Mouse (Mus musculus) heart, embryonic 11.5 days (tissue): ENCODE results near the gene Fli1. TPM values are rescaled to one million over a fixed set of nuclear protein-coding genes. Genes with fewer than 3 reads are reported as not detected.

Experiments
- ATAC-seq: fragments of 200-750 bp; cut with Nextera tagmentation; replicated peaks from 2 replicates; pipeline ENCODE4 v1.8.0; 2017; ENCODE audit warnings: moderate library complexity; ENCODE audit not compliant: insufficient number of reproducible peaks, low FRiP score, low TSS enrichment
- H3K27ac ChIP-seq: fragments of 300-500 bp; sonication (generic); 2 replicates; pipeline ENCODE4 v1.5.1; 2014; ENCODE audit warnings: mild to moderate bottlenecking, low read depth, low read length
- H3K27me3 ChIP-seq: fragments of 300-500 bp; sonication (generic); 2 replicates; pipeline ENCODE4 v1.6.1; 2014; ENCODE audit warnings: mild to moderate bottlenecking, low read length, mixed read lengths; ENCODE audit not compliant: control insufficient read depth, insufficient read depth
- H3K36me3 ChIP-seq: fragments of 300-500 bp; sonication (generic); 2 replicates; pipeline ENCODE4 v1.6.1; 2014; ENCODE audit warnings: mild to moderate bottlenecking, low read length, moderate library complexity, mixed read lengths; ENCODE audit not compliant: control insufficient read depth, insufficient read depth
- H3K4me1 ChIP-seq: fragments of 300-500 bp; sonication (generic); 2 replicates; pipeline ENCODE4 v1.6.1; 2014; ENCODE audit warnings: low read length; ENCODE audit not compliant: control insufficient read depth, insufficient read depth
- H3K4me2 ChIP-seq: fragments of 300-500 bp; sonication (generic); 2 replicates; pipeline ENCODE4 v1.6.1; 2014; ENCODE audit warnings: mild to moderate bottlenecking, moderate library complexity
- H3K4me3 ChIP-seq: fragments of 300-500 bp; sonication (generic); 2 replicates; pipeline ENCODE4 v1.5.1; 2014; ENCODE audit warnings: low read depth, low read length
- H3K9ac ChIP-seq: fragments of 300-500 bp; sonication (generic); 2 replicates; pipeline ENCODE4 v1.6.1; 2014; ENCODE audit warnings: mild to moderate bottlenecking, low read depth, low read length, moderate library complexity
- H3K9me3 ChIP-seq: fragments of 300-500 bp; sonication (generic); replicated peaks from 2 replicates; pipeline ENCODE4 v1.6.1; 2016; ENCODE audit warnings: low read length; ENCODE audit not compliant: control insufficient read depth
- WGBS: fragments of 180-500 bp; shearing (Covaris S2); extraction: QIAGEN DNeasy Blood & Tissue Kit; methylation state at CpG from one replicate; pipeline ENCODE4 v1.1.7; 2014; ENCODE audit not compliant: insufficient replicate concordance; 5-methylcytosine and 5-hydroxymethylcytosine counted together
- polyA plus RNA-seq: library from polyadenylated mRNA; unstranded; fragments of >200 nt; fragmentation: Nextera tagmentation; extraction: Ambion mirVana; gene quantifications from 2 replicates; pipeline ENCODE4 v1.2.1, GENCODE M21; 2014

Fli1 gene
- polyA plus RNA-seq, 1 experiment from 2014 or later, result 17.1 TPM

DNA sequence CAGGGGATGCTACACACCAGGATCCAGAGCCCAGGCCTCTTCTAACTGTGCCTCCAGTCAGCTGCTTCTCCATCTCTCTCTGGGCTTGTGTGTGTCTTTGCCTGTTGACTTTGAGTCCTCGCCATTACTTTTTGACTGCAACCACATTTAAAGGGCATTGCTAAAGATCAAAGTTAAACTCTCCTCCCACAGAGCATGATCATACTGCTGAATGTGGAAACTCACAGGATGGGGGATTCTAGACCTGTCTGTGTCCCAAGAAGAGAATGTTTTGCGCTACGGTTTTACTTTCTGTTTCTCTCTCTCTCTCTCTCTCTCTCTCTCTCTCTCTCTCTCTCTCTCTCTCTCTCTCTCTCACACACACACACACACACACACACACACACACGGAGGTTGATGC lies 55.3 kb downstream of the Fli1 start:
- no peak overlapping the region for H3K9ac ChIP-seq
- ATAC-seq, result no peak
- H3K27ac ChIP-seq, result no peak overlapping the region
- no peaks in the 10 kb centered on the region for H3K27me3 ChIP-seq
- WGBS, result 73% methylated on average over 4 of the region's 4 CpGs
- H3K9me3 ChIP-seq, result no peaks in the 10 kb centered on the region
- H3K4me1 ChIP-seq, result peaks cover 7% of the 10 kb centered on the region
- H3K36me3 ChIP-seq, result no peaks in the 10 kb centered on the region
- H3K4me2 ChIP-seq, result no peak overlapping the region
- no peak overlapping the region for H3K4me3 ChIP-seq

DNA sequence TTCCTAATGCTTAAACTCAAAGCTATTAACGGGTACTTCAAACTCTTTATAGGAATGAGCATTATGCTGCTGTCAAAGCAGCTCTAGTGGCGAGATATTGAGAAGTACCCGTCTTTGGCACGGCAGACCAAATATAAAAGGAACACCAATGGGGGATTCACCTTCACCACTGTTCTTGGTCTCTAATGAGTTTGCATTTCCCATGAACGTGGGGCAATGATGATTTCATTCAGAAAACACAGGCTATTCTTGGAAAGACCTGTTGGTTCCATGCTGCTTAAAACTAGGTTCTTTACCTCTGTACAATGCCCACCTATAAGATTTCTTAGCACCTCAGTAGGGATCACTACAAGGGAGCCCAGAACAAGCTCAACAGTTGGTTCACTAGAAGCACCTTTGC lies 62.2 kb downstream of the Fli1 start:
- H3K4me2 ChIP-seq, result no peak overlapping the region
- H3K9me3 ChIP-seq, result no peaks in the 10 kb centered on the region
- ATAC-seq, result no peak
- H3K4me1 ChIP-seq, result peaks cover 23% of the 10 kb centered on the region
- no peaks in the 10 kb centered on the region for H3K36me3 ChIP-seq
- H3K27me3 ChIP-seq, result no peaks in the 10 kb centered on the region
- H3K27ac ChIP-seq, result no peak overlapping the region; the same call in 1 of the 2 replicates
- WGBS, result 71% methylated on average over 5 of the region's 5 CpGs
- no peak overlapping the region for H3K9ac ChIP-seq
- H3K4me3 ChIP-seq, result no peak overlapping the region

DNA sequence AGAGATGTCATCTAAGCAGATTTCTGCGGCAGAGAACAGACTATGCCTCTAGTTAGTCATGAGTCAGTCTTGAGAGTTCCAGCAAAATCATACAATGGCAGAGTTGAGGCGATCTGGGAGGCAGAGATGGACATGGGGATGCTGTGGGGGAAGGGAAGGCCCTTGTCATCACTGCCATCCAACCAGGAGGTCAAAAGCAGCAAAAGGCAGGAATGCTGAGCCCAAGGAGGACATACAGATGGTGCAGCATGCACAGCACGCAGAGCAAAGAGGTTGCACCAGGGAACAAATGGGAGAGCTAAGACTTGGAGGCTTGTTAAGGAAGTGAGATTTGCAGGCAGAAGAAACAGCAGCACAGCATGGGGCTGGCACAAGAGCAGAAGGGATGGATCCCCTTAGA lies 63.9 kb downstream of the Fli1 start:
- WGBS, result 43% methylated on average over 3 of the region's 3 CpGs
- H3K9ac ChIP-seq, result no peak overlapping the region
- no peaks in the 10 kb centered on the region for H3K27me3 ChIP-seq
- no peak overlapping the region for H3K4me3 ChIP-seq
- no peak for ATAC-seq
- H3K9me3 ChIP-seq, result no peaks in the 10 kb centered on the region
- H3K4me2 ChIP-seq, result no peak overlapping the region
- peaks cover 18% of the 10 kb centered on the region for H3K4me1 ChIP-seq
- no peaks in the 10 kb centered on the region for H3K36me3 ChIP-seq
- peak overlapping the region; percentile 25 for H3K27ac ChIP-seq

DNA sequence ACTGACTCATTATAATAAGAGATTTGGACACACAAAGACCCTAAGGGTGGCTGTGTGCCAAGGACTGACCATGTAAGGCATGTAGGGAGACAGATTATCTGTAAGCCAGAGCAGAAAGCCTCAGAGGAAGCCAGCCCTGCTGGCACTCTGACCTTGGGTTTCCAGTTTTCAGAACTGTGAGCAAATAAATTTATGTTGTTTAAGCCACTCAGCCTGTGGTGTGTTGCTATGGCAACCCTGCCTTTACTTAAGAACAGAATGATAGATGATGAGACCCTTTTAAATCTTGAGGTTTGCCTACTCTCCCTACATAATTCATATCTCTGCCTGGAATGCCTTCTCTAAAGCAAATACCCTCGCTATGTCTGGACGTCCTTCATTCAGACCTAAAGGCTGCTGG lies 64.6 kb downstream of the Fli1 start:
- H3K9me3 ChIP-seq, result no peaks in the 10 kb centered on the region
- no peaks in the 10 kb centered on the region for H3K36me3 ChIP-seq
- H3K4me3 ChIP-seq, result no peak overlapping the region
- H3K4me1 ChIP-seq, result peaks cover 18% of the 10 kb centered on the region
- no peak for ATAC-seq
- H3K9ac ChIP-seq, result no peak overlapping the region
- H3K4me2 ChIP-seq, result no peak overlapping the region
- H3K27ac ChIP-seq, result peak overlapping the region; percentile 25; the same call in 1 of the 2 replicates
- H3K27me3 ChIP-seq, result no peaks in the 10 kb centered on the region
- 19% methylated on average over 2 of the region's 2 CpGs for WGBS

DNA sequence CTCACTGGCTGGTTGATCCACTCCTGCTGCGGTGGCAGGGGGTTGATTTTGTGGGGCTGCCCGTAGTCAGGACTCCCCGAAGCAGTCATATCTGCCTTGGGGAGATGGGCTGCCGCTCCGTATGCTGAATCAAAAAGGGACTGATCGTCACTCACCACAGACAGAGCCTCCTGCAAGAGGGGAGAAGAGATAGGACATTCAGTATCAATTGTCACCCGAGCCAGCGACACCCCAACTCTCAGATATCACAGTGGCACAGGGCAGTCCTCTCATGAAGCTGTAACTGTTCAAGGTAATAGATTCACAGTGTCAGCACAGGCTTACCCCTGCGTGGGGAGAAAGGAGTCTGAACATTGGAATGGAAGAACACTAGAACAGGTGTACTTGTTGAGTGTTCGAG lies 66.1 kb downstream of the Fli1 start:
- Histone ChIP-seq H3K27ac (no peak overlapping the region), H3K27me3 (no peaks in the 10 kb centered on the region), H3K4me3 (no peak overlapping the region), H3K4me2 (no peak overlapping the region), H3K9me3 (no peaks in the 10 kb centered on the region), H3K4me1 (peaks cover 18% of the 10 kb centered on the region), H3K36me3 (no peaks in the 10 kb centered on the region), H3K9ac (no peak overlapping the region)
- WGBS, result 70% methylated on average over 10 of the region's 10 CpGs
- no peak for ATAC-seq

DNA sequence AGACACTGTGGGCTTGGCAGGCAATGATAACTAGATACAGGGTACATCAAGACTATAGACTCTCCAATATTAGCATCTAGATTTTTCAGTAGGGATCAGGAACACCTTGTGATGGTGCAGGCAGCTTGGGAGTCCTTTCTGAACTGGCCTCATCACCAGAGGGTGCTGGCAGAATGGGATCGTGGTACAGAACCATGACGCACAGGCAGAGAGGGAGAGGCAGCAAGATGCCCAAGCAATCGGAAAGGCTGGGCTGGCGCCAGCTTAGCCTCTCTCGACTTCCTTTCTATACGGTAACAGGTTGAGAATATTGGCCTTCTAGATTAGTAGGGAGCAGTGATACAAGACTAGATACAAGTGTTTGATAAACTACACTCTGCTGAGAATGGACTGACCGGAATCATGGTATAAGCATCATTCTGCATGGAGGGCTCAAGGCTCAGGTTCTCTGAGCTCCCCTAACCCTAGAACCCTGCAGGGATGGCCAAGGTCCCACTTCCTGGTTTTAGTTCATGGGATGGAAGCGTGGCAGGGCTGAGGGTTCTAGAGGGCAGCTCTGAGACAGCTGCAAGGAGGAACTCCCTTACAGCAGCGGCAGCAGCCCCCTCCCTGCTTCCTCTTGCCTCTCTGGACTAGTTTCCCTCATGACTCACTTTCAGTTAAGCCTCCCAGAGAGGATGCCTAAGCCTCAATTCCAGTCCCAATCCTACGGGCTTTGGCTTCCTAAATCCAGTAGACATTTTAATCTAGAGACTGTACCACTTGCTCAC lies 67.9 kb downstream of the Fli1 start:
- Histone ChIP-seq H3K4me3 (no peak overlapping the region), H3K27ac (no peak overlapping the region), H3K27me3 (no peaks in the 10 kb centered on the region), H3K4me1 (peaks cover 16% of the 10 kb centered on the region), H3K36me3 (no peaks in the 10 kb centered on the region), H3K9ac (no peak overlapping the region), H3K9me3 (no peaks in the 10 kb centered on the region), H3K4me2 (no peak overlapping the region)
- WGBS, result 79% methylated on average over 10 of the region's 10 CpGs
- no peak for ATAC-seq

DNA sequence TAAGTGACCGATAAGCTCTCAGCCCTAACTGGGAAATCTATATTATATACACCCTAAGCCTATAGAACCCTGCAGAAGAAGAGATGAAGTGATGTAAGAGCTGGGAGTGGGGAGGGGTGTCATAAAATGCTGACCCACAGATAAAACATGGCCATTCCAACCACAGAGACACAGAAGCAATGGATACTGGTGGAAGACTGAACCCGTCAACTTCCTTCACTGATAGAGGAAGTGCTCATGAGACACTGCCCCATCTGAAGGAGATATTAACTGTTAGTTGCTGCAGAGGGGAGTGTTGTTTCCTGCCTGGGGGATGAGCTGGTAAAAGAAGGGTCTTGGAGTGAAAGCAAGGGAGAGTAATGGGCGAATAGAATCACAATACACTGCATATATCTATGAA lies 70.3 kb downstream of the Fli1 start:
- no peak for ATAC-seq
- Histone ChIP-seq H3K4me1 (peaks cover 2% of the 10 kb centered on the region; the same call in 1 of the 2 replicates), H3K36me3 (no peaks in the 10 kb centered on the region), H3K9ac (no peak overlapping the region), H3K27me3 (no peaks in the 10 kb centered on the region), H3K27ac (no peak overlapping the region), H3K4me3 (no peak overlapping the region), H3K4me2 (no peak overlapping the region), H3K9me3 (no peaks in the 10 kb centered on the region)
- WGBS, result 74% methylated on average over 3 of the region's 3 CpGs

DNA sequence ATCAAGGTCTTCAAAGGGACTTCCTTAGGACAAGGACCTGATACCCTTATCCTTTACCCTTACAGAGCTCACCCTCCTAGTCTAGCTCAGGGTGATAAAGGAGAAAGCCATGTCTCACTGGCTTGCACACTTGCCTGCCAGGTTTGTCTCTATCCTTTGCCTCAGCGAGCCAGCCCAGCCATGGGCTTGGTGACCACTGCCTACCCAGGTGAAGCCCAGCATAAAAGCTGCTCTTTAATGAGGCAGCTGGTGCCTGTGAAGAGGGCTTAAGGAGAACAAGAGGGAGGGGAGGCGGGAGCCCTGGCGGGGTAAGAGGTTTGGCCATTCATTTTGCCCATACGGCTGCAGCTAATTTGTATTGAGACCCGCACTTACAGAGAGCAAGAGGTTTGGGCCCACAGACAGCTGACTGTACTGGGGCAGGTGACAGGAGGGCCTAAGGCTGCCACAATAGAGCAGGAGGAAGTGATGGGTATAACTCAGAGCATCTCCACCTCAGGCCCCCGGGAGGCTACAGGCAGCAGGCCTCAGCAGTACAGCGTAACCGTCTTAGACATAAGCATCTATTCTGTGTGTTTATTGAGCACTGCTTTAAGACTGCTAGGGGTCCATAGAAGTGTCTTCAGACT lies 73.4 kb downstream of the Fli1 start:
- H3K9ac ChIP-seq, result no peak overlapping the region
- H3K9me3 ChIP-seq, result no peaks in the 10 kb centered on the region
- no peak overlapping the region for H3K4me3 ChIP-seq
- H3K27me3 ChIP-seq, result no peaks in the 10 kb centered on the region
- H3K4me1 ChIP-seq, result no peaks in the 10 kb centered on the region
- ATAC-seq, result no peak
- H3K27ac ChIP-seq, result no peak overlapping the region
- 86% methylated on average over 8 of the region's 8 CpGs for WGBS
- H3K36me3 ChIP-seq, result no peaks in the 10 kb centered on the region
- no peak overlapping the region for H3K4me2 ChIP-seq

DNA sequence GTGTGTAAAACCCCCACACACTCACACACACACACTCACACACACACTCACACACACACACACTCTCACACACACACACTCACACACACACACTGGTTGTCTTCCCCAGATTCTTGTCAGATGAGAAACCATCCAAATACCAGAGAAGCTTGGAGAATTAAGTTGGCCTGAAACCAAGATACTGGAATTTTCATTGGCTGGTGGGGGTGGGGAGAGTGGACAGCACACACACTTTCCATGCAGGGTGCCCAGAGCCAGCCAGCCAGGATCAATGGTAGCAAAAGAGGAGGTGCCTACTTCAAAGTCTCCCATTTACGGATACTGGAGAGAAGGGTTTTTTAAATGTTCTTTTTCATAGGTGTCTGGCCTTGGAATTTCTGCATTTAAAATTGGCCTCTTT lies 74.3 kb downstream of the Fli1 start:
- no peaks in the 10 kb centered on the region for H3K27me3 ChIP-seq
- no peaks in the 10 kb centered on the region for H3K36me3 ChIP-seq
- ATAC-seq, result no peak
- H3K27ac ChIP-seq, result no peak overlapping the region
- H3K4me3 ChIP-seq, result no peak overlapping the region
- H3K4me1 ChIP-seq, result no peaks in the 10 kb centered on the region
- 63% methylated on average over 1 of the region's 1 CpGs for WGBS
- no peak overlapping the region for H3K4me2 ChIP-seq
- H3K9ac ChIP-seq, result no peak overlapping the region
- H3K9me3 ChIP-seq, result no peaks in the 10 kb centered on the region
